Mouse (Mus musculus) cerebellum, postnatal 25 days (tissue): Measurements from ENCODE around the gene Jaml.
A peak's percentile ranks its signal among the peaks of the same experiment; 100 is the strongest.

Experiments
- DNase-seq, 2 experiments: peaks; one replicate each; pipeline ENCODE4 v3.0.0; 2021; ENCODE audit warnings: mixed read lengths in 2 of 2

Gene Jaml

GRCm38 (mm10) chr9:45083132-45083531, 4.1 kb downstream of the Jaml start:
- DNase-seq: no peak

DNA sequence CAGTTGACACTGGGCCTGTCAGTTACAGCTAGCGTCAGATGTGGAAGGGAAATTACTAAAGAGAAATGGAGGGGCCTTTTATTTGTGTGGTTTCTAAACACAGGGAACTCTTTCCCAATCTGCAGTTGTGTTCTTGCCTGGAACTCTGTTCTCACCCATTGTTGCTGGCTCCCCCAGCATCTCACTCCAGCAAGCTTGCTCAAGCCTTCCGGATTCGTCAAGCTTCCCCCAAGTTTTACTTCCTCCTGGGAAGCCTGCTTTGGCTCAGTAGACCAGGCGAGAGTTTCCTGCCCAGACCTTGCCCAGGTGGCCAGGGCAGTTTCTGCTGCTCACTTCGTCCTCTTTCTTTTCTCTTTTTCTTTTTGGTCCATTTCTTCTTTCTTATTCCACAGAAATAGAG, 5.6 kb downstream of the Jaml start:
- DNase-seq: peak; percentile 28 to 29

DNA sequence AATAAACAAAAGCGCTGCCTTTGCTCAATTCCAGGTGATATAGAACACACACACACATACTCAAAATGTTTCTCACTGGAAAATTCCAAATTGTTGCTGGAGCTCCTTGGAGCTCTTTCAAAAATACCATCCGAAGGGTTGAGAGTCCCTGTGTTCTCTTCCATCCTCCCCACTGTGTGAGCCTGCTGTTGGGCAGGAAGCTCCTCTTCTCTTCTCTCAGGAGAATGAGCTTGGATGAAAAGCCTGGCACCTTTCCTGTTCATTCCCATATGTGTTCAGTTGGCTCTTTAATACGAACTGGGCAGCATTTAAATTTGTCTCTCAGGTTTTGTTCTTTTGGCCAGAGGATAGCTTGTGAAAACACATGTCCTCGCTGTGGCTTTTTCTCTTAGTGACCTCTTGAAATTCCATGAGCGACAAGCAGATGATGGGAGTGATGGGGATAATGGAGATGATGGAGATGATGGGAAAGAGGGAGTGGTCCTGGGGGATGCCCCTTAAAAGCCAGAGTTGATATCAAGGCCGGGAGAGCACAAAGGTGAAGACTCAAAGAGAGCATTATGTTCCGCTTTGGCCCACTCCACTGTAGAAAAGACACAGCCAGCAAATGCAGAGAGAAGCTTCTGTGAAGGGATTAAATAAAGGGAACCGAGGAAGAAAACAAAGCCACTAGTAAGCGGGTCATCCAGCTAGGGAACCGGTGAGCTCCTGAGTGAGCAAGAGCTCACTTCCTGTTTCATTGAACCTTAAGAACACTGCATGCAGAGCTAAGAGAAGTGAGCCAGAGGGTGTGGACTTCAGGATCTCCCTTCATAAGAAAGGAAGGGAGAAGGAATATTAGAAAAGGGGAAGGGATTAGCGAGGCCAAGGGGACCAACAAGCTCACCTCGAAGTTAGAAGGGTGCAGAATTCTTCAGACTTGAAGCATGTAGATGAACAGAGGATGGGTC, 7.0 kb downstream of the Jaml start:
- peak; percentile 81 to 87 for DNase-seq

DNA sequence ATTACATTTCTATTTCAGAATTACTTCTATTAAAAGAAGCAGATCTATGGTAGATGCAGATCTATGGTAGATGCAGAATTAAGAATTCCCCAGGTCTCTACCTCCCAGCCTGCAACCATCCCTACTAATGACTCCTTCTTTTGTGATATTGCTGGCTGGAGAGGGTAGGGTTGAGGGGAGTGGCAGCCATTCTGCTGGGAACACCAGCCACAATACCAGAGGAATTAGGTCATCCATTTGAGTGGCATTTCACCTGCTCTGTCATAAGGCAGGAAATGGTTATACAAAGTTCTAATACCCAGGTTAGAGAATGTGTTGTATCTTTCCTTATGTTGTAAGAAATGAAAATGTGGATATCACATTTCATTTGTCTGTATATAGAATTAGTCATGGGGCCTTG, 9.1 kb downstream of the Jaml start:
- no peak for DNase-seq

GRCm38 (mm10) chr9:45090811-45091210, 11.8 kb downstream of the Jaml start:
- DNase-seq: no peak

DNA sequence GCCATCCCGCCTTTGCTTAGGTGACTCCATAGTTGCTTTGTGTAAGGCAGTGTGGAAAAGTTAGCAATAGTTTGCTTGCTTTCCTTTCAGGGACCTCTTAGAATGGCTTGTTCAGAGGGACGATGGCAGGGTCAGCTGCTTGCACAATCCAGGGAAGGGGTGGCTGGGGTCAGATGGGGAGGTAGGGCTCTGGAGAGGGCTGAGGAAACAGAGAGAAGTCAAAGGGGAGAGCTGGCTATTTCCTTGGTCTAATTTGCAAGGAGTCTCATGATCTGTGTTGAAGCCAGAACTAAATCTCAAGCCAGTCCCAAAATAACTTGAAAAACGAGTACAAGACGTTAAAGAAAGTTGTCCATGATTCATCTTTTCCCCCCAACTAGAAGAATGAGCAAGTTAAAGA, 13.7 kb downstream of the Jaml start:
- DNase-seq: no peak

DNA sequence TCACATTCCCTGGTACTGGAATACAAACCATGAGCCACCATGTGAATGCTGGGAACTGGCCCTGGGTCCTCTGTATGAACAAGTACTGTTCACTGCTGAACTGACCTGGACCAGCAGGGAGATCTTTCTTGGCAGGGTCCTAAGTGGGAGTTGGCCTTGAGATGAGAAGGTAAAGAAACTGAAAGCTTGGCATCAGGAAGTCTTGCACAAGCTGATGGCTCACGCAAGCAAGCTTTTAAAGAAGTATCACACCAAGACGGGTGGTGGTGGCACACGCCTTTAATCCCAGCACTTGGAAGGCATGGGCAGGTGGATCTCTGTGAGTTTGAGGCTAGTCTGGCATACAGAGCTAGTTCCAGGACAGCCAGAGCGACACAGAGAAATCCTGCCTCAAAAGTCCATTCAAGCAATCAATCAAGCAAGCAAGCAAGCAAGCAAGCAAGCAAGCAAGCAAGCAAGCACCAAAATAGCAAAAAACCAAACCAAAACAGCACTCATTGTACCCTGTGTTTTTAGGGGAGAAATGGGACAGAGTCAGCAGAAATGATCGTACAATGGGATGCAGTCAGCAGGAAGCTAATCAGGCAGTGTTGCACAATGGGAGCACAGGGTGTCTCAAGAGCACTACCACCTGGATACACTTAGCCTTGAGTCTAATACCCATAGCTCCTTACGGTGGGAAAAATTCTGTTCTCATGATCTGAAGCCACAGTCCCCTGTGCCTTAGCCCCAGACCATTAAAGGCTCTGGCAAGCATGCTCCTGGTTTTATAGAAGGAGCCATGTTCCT, 16.4 kb downstream of the Jaml start:
- no peak for DNase-seq

- DNase-seq: no peak
Observed at GRCm38 (mm10) chr9:45097877-45098276, 18.9 kb downstream of the Jaml start.

DNA sequence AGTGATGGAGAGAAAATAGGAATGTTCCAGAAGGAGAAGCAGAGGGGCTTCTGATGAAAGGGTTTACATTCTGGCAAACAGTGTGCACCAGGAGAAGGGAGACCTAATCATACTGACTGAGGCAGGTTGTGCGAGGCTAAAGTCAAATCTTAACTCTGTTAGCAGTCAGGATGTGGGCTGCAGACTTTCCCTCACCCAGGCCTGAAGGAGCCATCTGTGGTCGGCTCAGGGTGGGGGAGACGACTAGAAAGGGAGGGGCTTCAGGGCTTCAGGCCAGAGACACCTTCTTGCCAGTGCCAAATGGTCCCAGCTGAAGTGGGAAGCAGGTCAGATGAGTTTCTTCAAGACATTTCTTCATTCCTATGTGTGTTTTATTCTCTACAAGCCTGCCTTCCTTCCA, 19.4 kb downstream of the Jaml start:
- no peak for DNase-seq

GRCm38 (mm10) chr9:45102528-45102927, 23.5 kb downstream of the Jaml start:
- no peak for DNase-seq

- no peak for DNase-seq
Observed at GRCm38 (mm10) chr9:45103211-45103979, 24.4 kb downstream of the Jaml start.

DNA sequence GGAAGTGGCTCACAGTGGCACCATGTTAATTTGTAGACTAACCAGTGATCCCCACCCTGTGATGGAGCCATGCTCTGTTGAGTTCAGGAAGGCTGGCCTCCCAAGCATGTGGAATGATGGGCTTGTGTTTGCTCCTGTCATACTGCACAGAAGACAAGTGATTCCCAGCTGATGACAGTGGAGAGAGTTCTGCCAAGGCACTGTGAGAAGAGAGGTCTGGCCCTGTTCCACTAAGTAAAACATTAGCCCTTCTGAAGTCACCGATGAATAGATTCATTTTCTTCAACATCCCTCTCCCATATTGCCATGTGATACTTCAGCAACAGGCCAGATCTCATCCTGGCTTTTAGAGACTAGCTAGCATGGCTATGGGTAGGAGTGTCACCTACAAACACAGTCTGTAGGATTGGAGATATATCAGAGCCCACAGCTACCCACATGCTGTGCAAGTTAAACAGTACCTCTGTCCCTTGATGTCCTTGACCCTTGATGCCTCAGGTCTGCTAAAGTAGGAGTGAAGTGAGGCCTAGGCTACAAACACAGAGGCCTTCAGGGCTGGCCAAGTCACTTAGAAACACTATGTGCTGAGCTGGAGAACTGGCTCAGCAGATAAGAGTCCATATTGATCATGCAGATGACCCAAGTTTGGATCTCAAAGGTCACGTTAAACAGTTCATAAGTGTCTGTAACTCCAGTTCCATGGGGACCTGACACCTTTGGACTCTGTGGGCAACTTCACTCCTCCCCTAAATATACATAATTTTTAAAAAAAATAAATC, 26.8 kb downstream of the Jaml start:
- no peak for DNase-seq

GRCm38 (mm10) chr9:45115706-45116105, 36.7 kb downstream of the Jaml start:
- peak; percentile 90 to 92 for DNase-seq

DNA sequence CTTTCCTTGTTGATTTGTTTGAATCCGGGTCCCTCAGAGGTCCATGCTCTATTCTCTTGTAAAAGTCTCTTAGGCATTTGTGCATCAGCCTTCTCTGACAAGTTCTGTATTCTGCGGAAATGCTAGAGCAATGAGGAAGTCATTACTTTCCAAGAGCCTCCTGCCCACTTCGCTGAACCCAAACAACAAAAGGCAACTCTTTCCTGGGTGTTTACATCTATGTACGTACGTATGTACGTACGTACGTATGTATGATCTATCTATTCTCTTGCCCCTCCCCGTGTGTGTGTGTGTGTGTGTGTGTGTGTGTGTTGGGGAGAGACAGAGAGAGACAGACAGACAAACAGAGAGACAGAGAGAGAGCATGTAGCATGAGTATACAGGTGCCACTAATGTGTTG, 37.8 kb downstream of the Jaml start:
- no peak for DNase-seq

- peak; percentile 64 to 69 for DNase-seq
Observed at GRCm38 (mm10) chr9:45117741-45118431, 38.9 kb downstream of the Jaml start, which contains the start of gene Scn2b. Gene Scn2b (plus strand): TSS chr9:45117782.

GRCm38 (mm10) chr9:45118552-45118951, 39.6 kb downstream of the Jaml start:
- DNase-seq: peak; percentile 94

- no peak for DNase-seq
Observed at GRCm38 (mm10) chr9:45119316-45119953, 40.5 kb downstream of the Jaml start.

DNA sequence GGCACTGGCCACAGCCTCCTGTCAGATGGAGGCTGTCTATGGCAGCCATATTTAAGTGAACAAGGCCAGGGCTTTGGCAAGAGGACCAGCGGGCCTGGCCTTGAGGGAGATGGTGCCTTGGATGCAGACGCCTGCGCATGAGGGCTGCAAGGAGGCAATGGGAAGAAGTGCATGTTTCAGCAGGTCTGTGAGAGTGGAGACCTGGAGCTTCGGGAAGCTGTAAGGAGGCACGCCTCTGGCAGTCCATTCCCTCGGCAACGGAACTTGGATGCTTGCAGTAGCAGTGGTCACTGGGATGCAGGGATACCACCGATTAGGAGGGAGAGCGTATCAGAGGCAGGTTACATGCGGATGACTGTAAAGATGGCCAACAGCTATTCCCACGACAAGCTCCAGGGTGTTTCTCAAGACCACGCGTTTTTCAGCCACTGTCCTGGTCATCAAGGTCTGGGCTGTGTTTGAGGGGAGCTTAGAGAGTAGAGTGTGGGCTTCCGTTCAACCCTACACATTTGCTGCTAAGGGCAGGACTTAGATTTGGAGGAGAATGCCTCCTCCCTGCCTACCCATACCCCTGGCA, 41.1 kb downstream of the Jaml start:
- peak; percentile 51 to 62 for DNase-seq

DNA sequence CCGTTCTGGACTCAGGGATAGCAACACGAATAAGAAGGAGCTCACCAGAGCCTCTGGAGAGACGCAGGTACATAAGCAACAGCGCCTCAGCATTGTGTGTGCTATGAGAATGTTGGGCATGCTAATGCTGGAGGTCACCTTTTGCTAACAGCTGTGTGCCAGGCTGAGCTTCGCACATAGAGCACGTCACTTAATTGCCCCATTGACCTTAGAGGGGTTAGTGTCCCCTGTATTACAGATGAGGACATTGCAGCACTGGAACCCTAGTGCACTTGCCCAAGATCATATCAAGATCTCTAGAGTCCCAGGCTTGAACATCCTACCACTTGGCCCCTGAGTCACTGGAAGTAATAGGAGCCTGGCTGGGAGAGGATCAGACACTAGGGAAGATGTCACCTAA, 41.6 kb downstream of the Jaml start:
- peak in 1 of 2 experiments; percentile 35 for DNase-seq

DNA sequence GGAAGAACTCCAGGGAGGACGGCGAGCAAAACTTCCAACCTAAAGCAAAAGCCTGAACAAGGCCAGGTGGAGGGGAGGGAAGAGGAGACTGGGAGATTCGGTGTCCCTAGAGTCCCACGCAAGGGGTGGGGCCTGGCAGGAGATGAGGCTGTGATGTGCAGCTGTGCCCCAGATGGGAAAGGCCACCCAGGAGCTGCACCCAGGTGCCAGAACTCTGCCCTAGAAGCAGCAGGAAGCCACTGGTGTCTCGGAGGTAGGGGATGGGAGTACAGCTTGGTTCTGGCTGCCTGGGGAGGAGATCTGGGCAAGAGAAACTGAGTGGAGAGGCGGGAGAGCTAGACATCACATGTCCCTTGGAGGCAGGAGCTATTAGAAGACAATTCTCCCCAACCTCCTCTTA, 42.0 kb downstream of the Jaml start:
- DNase-seq: peak; percentile 58 to 65

DNA sequence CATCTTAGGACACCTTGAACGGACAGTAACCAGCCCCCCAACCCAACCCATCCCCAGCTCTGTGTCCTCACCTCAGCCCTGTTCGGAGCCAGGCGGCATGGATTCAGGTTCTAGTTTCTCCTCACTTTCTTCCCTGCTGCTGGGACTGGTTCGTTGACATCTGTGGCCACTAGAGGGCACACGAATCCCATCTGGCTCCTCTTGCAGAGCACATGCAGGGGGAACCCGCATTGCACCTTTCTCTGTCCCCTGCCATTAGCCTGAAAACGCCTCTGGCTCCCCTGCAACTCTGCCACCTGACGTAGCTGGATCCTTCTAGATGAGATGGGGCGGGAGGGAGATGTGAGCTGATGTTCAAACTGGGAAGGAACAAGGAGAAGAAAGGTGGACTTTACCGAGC, 42.8 kb downstream of the Jaml start:
- peak; percentile 90 to 92 for DNase-seq
